Mouse (Mus musculus): ENCODE results near the gene Adamts2. TPM values are rescaled to one million over a fixed set of nuclear protein-coding genes. Genes with fewer than 3 reads are reported as not detected.

Gene Adamts2
- total and polyA plus RNA-seq, 2 experiments, result 1.4 to 2.3 TPM

DNA sequence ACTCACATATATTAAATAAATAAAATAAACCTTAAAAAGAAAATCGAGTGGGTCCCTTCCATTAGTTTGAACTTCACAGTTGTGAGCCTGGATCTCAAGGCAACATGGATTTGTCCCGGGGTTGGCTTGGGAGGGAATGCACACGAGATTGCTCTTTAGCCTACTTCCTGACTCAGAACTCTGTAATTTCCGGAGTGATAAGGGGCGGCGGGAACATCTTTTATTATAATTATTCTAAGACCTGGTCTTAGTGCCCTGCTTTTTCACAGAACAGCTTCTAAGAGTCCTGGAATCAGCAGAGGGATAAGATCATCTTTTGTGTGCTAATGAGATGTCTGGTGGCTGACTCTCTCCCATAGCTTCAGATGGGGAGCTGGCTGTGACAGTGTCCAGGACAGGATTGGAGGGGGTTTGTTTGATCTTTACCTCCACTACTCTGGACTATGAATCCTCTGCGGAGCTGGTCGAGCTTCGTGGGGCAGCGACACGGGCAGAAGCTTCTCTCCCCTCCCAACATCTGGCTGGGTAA lies 15.2 kb downstream of the Adamts2 start:
- Histone ChIP-seq H3K79me2 (ENCODE audit: control insufficient read depth, insufficient read depth, low read length) (no peaks in the 10 kb centered on the region), H3K4me1 (ENCODE audit: control insufficient read depth, insufficient read depth, low read length) (no peaks in the 10 kb centered on the region), H3K27me3 (ENCODE audit: control insufficient read depth, insufficient read depth, low read length) (no peaks in the 10 kb centered on the region), H3K27ac (replicated peaks; ENCODE audit: insufficient read depth, low read depth, low read length) (peak overlapping the region; percentile 38; the same call in 1 of the 2 replicates), H3K36me3 (ENCODE audit: control insufficient read depth, insufficient read depth, low read length) (no peaks in the 10 kb centered on the region), H3K4me3 (ENCODE audit: insufficient read depth, low read depth, low read length) (no peak overlapping the region), H3K9ac (ENCODE audit: low read depth, low read length) (no peak overlapping the region)
- peak; percentile 13 for DNase-seq (ENCODE audit: extremely low read depth, low read depth, low spot score)
- 72% methylated on average over 11 of the region's 11 CpGs for WGBS
- TF ChIP-seq POLR2A (IDR thresholded peaks at IDR 0.05; ENCODE audit: extremely low read depth, insufficient read depth, low read length), result no peak
- no peak for TF ChIP-seq CTCF (IDR thresholded peaks at IDR 0.05; ENCODE audit: low read depth, low read length)

- H3K4me3 ChIP-seq (ENCODE audit: insufficient read depth, low read depth, low read length), result no peak overlapping the region
- no peaks in the 10 kb centered on the region for H3K4me1 ChIP-seq (ENCODE audit: control insufficient read depth, insufficient read depth, low read length)
- no peaks in the 10 kb centered on the region for H3K36me3 ChIP-seq (ENCODE audit: control insufficient read depth, insufficient read depth, low read length)
- H3K27ac ChIP-seq (replicated peaks; ENCODE audit: insufficient read depth, low read depth, low read length), result no peak overlapping the region
- no peaks in the 10 kb centered on the region for H3K79me2 ChIP-seq (ENCODE audit: control insufficient read depth, insufficient read depth, low read length)
- DNase-seq (ENCODE audit: extremely low read depth, low read depth, low spot score), result no peak
- no peak overlapping the region for H3K9ac ChIP-seq (ENCODE audit: low read depth, low read length)
- WGBS, result 82% methylated on average over 4 of the region's 4 CpGs
- TF ChIP-seq CTCF (IDR thresholded peaks at IDR 0.05; ENCODE audit: low read depth, low read length), result no peak
- TF ChIP-seq POLR2A (IDR thresholded peaks at IDR 0.05; ENCODE audit: extremely low read depth, insufficient read depth, low read length), result no peak
- no peaks in the 10 kb centered on the region for H3K27me3 ChIP-seq (ENCODE audit: control insufficient read depth, insufficient read depth, low read length)
These were observed 19.0 kb downstream of the Adamts2 start for GRCm38 (mm10) chr11:50620926-50621325.

GRCm38 (mm10) chr11:50621364-50621763 lies 19.5 kb downstream of the Adamts2 start:
- TF ChIP-seq POLR2A (IDR thresholded peaks at IDR 0.05; ENCODE audit: extremely low read depth, insufficient read depth, low read length) (no peak), CTCF (IDR thresholded peaks at IDR 0.05; ENCODE audit: low read depth, low read length) (no peak)
- Histone ChIP-seq H3K27me3 (ENCODE audit: control insufficient read depth, insufficient read depth, low read length) (no peaks in the 10 kb centered on the region), H3K79me2 (ENCODE audit: control insufficient read depth, insufficient read depth, low read length) (no peaks in the 10 kb centered on the region), H3K4me3 (ENCODE audit: insufficient read depth, low read depth, low read length) (no peak overlapping the region), H3K9ac (ENCODE audit: low read depth, low read length) (no peak overlapping the region), H3K27ac (replicated peaks; ENCODE audit: insufficient read depth, low read depth, low read length) (0 out of 2 replicates have a peak overlapping the region, but pooled peaks have one; percentile 27), H3K36me3 (ENCODE audit: control insufficient read depth, insufficient read depth, low read length) (no peaks in the 10 kb centered on the region), H3K4me1 (ENCODE audit: control insufficient read depth, insufficient read depth, low read length) (no peaks in the 10 kb centered on the region)
- WGBS, result 74% methylated on average over 5 of the region's 5 CpGs
- DNase-seq (ENCODE audit: extremely low read depth, low read depth, low spot score), result no peak

- H3K4me3 ChIP-seq (ENCODE audit: insufficient read depth, low read depth, low read length), result no peak overlapping the region
- TF ChIP-seq POLR2A (IDR thresholded peaks at IDR 0.05; ENCODE audit: extremely low read depth, insufficient read depth, low read length) (no peak), CTCF (IDR thresholded peaks at IDR 0.05; ENCODE audit: low read depth, low read length) (no peak)
- no peaks in the 10 kb centered on the region for H3K79me2 ChIP-seq (ENCODE audit: control insufficient read depth, insufficient read depth, low read length)
- no peaks in the 10 kb centered on the region for H3K36me3 ChIP-seq (ENCODE audit: control insufficient read depth, insufficient read depth, low read length)
- no peaks in the 10 kb centered on the region for H3K27me3 ChIP-seq (ENCODE audit: control insufficient read depth, insufficient read depth, low read length)
- H3K27ac ChIP-seq (replicated peaks; ENCODE audit: insufficient read depth, low read depth, low read length), result no peak overlapping the region
- no peak overlapping the region for H3K9ac ChIP-seq (ENCODE audit: low read depth, low read length)
- no peaks in the 10 kb centered on the region for H3K4me1 ChIP-seq (ENCODE audit: control insufficient read depth, insufficient read depth, low read length)
- peak; percentile 28 for DNase-seq (ENCODE audit: extremely low read depth, low read depth, low spot score)
- WGBS, result 65% methylated on average over 15 of the region's 15 CpGs
These were observed 20.4 kb downstream of the Adamts2 start for GRCm38 (mm10) chr11:50622238-50622726.

- 93% methylated on average over 3 of the region's 3 CpGs for WGBS
These were observed 21.9 kb downstream of the Adamts2 start for GRCm38 (mm10) chr11:50623806-50624205.

DNA sequence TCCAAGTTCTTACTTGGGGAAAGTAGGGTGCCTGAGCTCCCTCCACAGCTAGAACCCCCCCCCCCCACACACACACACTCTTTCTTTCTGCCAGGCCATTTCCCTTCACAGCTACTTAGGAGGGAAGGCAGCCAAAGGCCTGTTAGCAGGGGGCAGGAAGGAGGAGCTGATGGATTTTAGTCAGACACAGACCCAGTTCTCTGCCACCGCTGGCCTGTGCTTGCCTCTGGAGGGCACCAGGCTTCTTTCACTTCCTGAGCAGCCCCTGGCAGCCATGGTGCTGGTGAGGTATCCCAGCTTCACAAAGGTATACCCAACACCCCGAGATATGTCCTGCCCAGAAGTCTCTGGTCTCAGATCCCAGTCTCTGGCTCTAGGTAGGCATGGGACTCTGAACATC lies 22.4 kb downstream of the Adamts2 start:
- DNase-seq (ENCODE audit: extremely low read depth, low read depth, low spot score), result no peak
- H3K27ac ChIP-seq (replicated peaks; ENCODE audit: insufficient read depth, low read depth, low read length), result no peak overlapping the region
- TF ChIP-seq CTCF (IDR thresholded peaks at IDR 0.05; ENCODE audit: low read depth, low read length), result 0 out of 2 replicates have a peak, but pooled peaks have one; percentile 8
- no peak for TF ChIP-seq POLR2A (IDR thresholded peaks at IDR 0.05; ENCODE audit: extremely low read depth, insufficient read depth, low read length)
- H3K4me3 ChIP-seq (ENCODE audit: insufficient read depth, low read depth, low read length), result no peak overlapping the region
- no peaks in the 10 kb centered on the region for H3K36me3 ChIP-seq (ENCODE audit: control insufficient read depth, insufficient read depth, low read length)
- no peak overlapping the region for H3K9ac ChIP-seq (ENCODE audit: low read depth, low read length)
- H3K4me1 ChIP-seq (ENCODE audit: control insufficient read depth, insufficient read depth, low read length), result no peaks in the 10 kb centered on the region
- 52% methylated on average over 2 of the region's 2 CpGs for WGBS
- H3K27me3 ChIP-seq (ENCODE audit: control insufficient read depth, insufficient read depth, low read length), result no peaks in the 10 kb centered on the region
- H3K79me2 ChIP-seq (ENCODE audit: control insufficient read depth, insufficient read depth, low read length), result no peaks in the 10 kb centered on the region

More at GRCm38 (mm10) chr11:50623806-50624205, 21.9 kb downstream of the Adamts2 start:
- Histone ChIP-seq H3K4me1 (ENCODE audit: control insufficient read depth, insufficient read depth, low read length) (no peaks in the 10 kb centered on the region), H3K36me3 (ENCODE audit: control insufficient read depth, insufficient read depth, low read length) (no peaks in the 10 kb centered on the region), H3K4me3 (ENCODE audit: insufficient read depth, low read depth, low read length) (no peak overlapping the region), H3K27me3 (ENCODE audit: control insufficient read depth, insufficient read depth, low read length) (no peaks in the 10 kb centered on the region), H3K27ac (replicated peaks; ENCODE audit: insufficient read depth, low read depth, low read length) (no peak overlapping the region), H3K79me2 (ENCODE audit: control insufficient read depth, insufficient read depth, low read length) (no peaks in the 10 kb centered on the region), H3K9ac (ENCODE audit: low read depth, low read length) (no peak overlapping the region)
- TF ChIP-seq POLR2A (IDR thresholded peaks at IDR 0.05; ENCODE audit: extremely low read depth, insufficient read depth, low read length), result no peak
- no peak for TF ChIP-seq CTCF (IDR thresholded peaks at IDR 0.05; ENCODE audit: low read depth, low read length)
- DNase-seq (ENCODE audit: extremely low read depth, low read depth, low spot score), result no peak
